Mouse (Mus musculus) hindbrain, postnatal 0 days (tissue): ENCODE results near the gene Slc38a4. TPM values are rescaled to one million over a fixed set of nuclear protein-coding genes. Genes with fewer than 3 reads are reported as not detected.

ENCODE experiments used
- ATAC-seq: fragments of 200-750 bp; cut with Nextera tagmentation; 2 replicates; pipeline ENCODE4 v1.8.0; 2017; ENCODE audit warnings: mild to moderate bottlenecking, moderate TSS enrichment, moderate library complexity
- DNase-seq: peaks from one replicate; pipeline ENCODE4 v3.0.0-alpha.2; 2015; ENCODE audit warnings: low spot score
- H3K27ac ChIP-seq: fragments of 300-500 bp; sonication (generic); 2 replicates; pipeline ENCODE4 v1.5.1; 2014; ENCODE audit warnings: mild to moderate bottlenecking
- H3K27me3 ChIP-seq: fragments of 300-500 bp; sonication (generic); 2 replicates; pipeline ENCODE4 v1.6.1; 2014; ENCODE audit warnings: low read length, mixed read lengths; ENCODE audit not compliant: insufficient read depth
- H3K36me3 ChIP-seq: fragments of 300-500 bp; sonication (generic); 2 replicates; pipeline ENCODE4 v1.6.1; 2014; ENCODE audit warnings: low read length, mixed read lengths; ENCODE audit not compliant: insufficient read depth
- H3K4me1 ChIP-seq: fragments of 300-500 bp; sonication (generic); 2 replicates; pipeline ENCODE4 v1.6.1; 2014; ENCODE audit warnings: antibody characterized with exemption, low read length, mixed read lengths; ENCODE audit not compliant: insufficient read depth
- H3K4me2 ChIP-seq: fragments of 300-500 bp; sonication (generic); 2 replicates; pipeline ENCODE4 v1.6.1; 2014; ENCODE audit warnings: low read depth, mild to moderate bottlenecking, low read length, moderate library complexity, mixed read lengths
- H3K4me3 ChIP-seq: fragments of 300-500 bp; sonication (generic); 2 replicates; pipeline ENCODE4 v1.5.1; 2014; ENCODE audit warnings: low read length
- H3K9ac ChIP-seq: fragments of 300-500 bp; sonication (generic); replicated peaks from 2 replicates; pipeline ENCODE4 v1.6.1; 2014; ENCODE audit warnings: mild to moderate bottlenecking, low read length, moderate library complexity, mixed read lengths
- H3K9me3 ChIP-seq: fragments of 300-500 bp; sonication (generic); 2 replicates; pipeline ENCODE4 v1.6.1; 2016; ENCODE audit warnings: low read length, mixed read lengths
- CTCF ChIP-seq: IDR thresholded peaks from 2 replicates; pipeline ENCODE4 v1.5.1; 2016; ENCODE audit warnings: antibody characterized with exemption, control low read depth, low read depth
- WGBS: fragments of 180-500 bp; shearing (Covaris S2); extraction: QIAGEN DNeasy Blood & Tissue Kit; methylation state at CpG from one replicate; pipeline ENCODE4 v1.1.7; 2014; 5-methylcytosine and 5-hydroxymethylcytosine counted together
- polyA plus RNA-seq: library from polyadenylated mRNA; unstranded; fragments of >200 nt; fragmentation: Nextera tagmentation; extraction: Ambion mirVana; gene quantifications from 2 replicates; pipeline ENCODE4 v1.2.1, GENCODE M21; 2015
- total RNA-seq: library from RNA; depleted of rRNA; stranded (reverse); fragments of >200 nt; gene quantifications from 2 replicates; pipeline ENCODE4 v1.2.3, GENCODE M21; 2014

Gene Slc38a4
- total and polyA plus RNA-seq, 2 experiments from 2014 or later = 3.1 to 3.5 TPM

DNA sequence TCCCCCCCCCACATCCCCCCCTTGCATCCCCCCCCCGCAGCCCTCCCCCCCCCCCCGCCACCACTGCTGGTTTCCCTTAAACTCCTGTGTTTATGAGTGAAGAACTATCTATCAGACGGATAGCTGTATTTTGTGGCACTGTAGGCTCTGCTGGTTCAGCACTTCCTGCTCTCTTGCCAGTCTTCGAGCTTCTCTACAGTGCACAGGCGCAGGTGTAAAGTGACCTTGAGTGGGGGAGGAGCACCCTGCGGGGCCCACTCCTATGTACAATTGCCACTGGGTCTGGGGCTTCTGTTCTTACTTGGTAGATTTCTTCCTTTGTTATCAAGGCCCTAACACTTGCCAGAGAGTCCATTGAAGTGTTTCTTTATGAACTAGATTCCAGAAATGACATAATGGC lies 33.0 kb downstream of the Slc38a4 start:
- WGBS = 87% methylated on average over 4 of the region's 6 CpGs
- DNase-seq (no peak), ATAC-seq (no peak)
- TF ChIP-seq CTCF = no peak
- H3K4me3 ChIP-seq = no peak overlapping the region
- H3K9me3 ChIP-seq = no peaks in the 10 kb centered on the region
- no peaks in the 10 kb centered on the region for H3K36me3 ChIP-seq
- H3K27me3 ChIP-seq = no peaks in the 10 kb centered on the region
- H3K9ac ChIP-seq = no peak overlapping the region
- no peak overlapping the region for H3K27ac ChIP-seq
- no peaks in the 10 kb centered on the region for H3K4me1 ChIP-seq
- H3K4me2 ChIP-seq = no peak overlapping the region

DNA sequence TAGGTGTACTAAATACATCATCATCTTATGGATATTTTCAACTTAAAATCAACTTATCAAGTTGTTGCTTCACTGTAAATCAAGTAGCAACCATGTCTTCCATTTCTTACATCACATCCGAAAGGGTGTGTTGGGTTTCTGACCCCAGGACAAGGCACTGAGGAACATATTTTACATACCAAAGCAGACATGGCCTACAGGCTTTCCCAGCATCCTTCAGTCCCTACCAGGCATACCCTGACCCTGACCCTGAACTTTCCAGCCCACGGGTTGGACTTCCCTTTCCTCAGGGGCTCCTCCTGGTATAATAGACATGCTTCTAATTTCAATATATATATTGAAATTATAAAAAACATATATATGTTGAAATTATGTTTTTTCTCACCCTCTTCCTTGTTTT lies 33.5 kb downstream of the Slc38a4 start:
- no peak overlapping the region for H3K4me3 ChIP-seq
- no peak overlapping the region for H3K27ac ChIP-seq
- WGBS = 92% methylated on average over 2 of the region's 2 CpGs
- H3K27me3 ChIP-seq = no peaks in the 10 kb centered on the region
- no peak overlapping the region for H3K4me2 ChIP-seq
- ATAC-seq (no peak), DNase-seq (no peak)
- no peak for TF ChIP-seq CTCF
- no peak overlapping the region for H3K9ac ChIP-seq
- no peaks in the 10 kb centered on the region for H3K36me3 ChIP-seq
- no peaks in the 10 kb centered on the region for H3K4me1 ChIP-seq
- H3K9me3 ChIP-seq = no peaks in the 10 kb centered on the region

- no peaks in the 10 kb centered on the region for H3K27me3 ChIP-seq
- H3K36me3 ChIP-seq = no peaks in the 10 kb centered on the region
- H3K27ac ChIP-seq = no peak overlapping the region
- no peaks in the 10 kb centered on the region for H3K9me3 ChIP-seq
- H3K4me3 ChIP-seq = no peak overlapping the region
- 65% methylated on average over 6 of the region's 6 CpGs for WGBS
- no peak for TF ChIP-seq CTCF
- no peak overlapping the region for H3K4me2 ChIP-seq
- no peak for DNase-seq
- no peak for ATAC-seq
- no peak overlapping the region for H3K9ac ChIP-seq
- H3K4me1 ChIP-seq = no peaks in the 10 kb centered on the region
Measured at GRCm38 (mm10) chr15:97020221-97020620, 35.5 kb downstream of the Slc38a4 start.

- TF ChIP-seq CTCF = no peak
- Histone ChIP-seq H3K4me1 (no peaks in the 10 kb centered on the region), H3K4me2 (no peak overlapping the region), H3K4me3 (no peak overlapping the region), H3K9me3 (no peaks in the 10 kb centered on the region), H3K9ac (no peak overlapping the region), H3K27ac (no peak overlapping the region), H3K36me3 (no peaks in the 10 kb centered on the region), H3K27me3 (no peaks in the 10 kb centered on the region)
- ATAC-seq (no peak), DNase-seq (no peak)
- WGBS = 87% methylated on average over 11 of the region's 11 CpGs
Measured at GRCm38 (mm10) chr15:97019323-97019722, 36.4 kb downstream of the Slc38a4 start.

DNA sequence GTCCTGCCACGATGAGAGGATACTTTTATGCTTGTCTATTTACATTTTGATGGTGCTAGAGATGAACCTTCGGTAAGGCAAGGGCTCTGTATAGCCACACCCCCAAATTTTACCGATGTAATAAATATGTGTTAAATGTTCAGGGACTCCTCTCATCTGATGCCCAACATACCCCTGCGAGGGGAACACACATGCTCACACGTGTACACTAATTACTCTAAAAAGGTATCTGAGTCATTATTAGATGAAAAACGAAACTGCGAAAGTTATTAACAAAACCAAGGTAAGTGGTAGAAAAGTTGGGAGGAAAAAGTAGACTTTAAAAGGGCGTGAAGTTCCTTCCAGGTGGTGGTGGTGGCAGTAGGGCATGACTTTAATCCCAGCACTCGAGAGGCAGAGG lies 38.6 kb downstream of the Slc38a4 start:
- Histone ChIP-seq H3K4me2 (no peak overlapping the region), H3K27me3 (no peaks in the 10 kb centered on the region), H3K27ac (no peak overlapping the region), H3K9me3 (no peaks in the 10 kb centered on the region), H3K4me1 (no peaks in the 10 kb centered on the region), H3K4me3 (no peak overlapping the region), H3K9ac (no peak overlapping the region), H3K36me3 (no peaks in the 10 kb centered on the region)
- ATAC-seq = no peak
- WGBS = 94% methylated on average over 9 of the region's 9 CpGs
- no peak for DNase-seq
- TF ChIP-seq CTCF = no peak

DNA sequence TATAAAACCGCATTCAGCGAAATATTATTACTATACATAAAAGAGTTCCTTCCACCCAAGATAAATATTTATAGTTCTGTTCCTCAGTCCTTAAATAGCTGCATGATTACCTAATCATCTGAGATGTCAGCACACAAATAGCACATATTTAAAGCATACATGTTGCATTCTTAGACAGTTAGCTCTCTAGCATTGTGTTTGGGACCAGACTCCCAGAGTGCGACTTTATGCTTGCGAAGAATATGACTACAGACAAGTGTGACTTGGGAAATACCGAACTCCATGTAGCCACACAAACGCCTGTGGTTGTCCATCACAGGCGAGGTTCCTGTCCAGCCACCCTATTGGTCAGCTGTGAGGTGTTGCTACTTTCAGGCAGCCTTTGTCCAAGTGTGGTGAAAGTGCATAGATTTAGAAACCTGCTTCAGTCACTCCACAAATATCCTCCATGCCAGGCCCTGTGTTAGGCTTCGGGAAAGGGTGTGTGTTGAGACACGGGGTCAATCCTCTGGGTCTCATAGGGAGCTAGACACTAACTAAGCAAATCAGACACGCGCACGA lies 40.6 kb downstream of the Slc38a4 start:
- H3K27me3 ChIP-seq = no peaks in the 10 kb centered on the region
- H3K4me2 ChIP-seq = no peak overlapping the region
- no peak overlapping the region for H3K27ac ChIP-seq
- TF ChIP-seq CTCF = no peak
- no peak overlapping the region for H3K9ac ChIP-seq
- 87% methylated on average over 12 of the region's 12 CpGs for WGBS
- ATAC-seq (no peak), DNase-seq (no peak)
- no peak overlapping the region for H3K4me3 ChIP-seq
- H3K4me1 ChIP-seq = no peaks in the 10 kb centered on the region
- H3K36me3 ChIP-seq = no peaks in the 10 kb centered on the region
- no peaks in the 10 kb centered on the region for H3K9me3 ChIP-seq

DNA sequence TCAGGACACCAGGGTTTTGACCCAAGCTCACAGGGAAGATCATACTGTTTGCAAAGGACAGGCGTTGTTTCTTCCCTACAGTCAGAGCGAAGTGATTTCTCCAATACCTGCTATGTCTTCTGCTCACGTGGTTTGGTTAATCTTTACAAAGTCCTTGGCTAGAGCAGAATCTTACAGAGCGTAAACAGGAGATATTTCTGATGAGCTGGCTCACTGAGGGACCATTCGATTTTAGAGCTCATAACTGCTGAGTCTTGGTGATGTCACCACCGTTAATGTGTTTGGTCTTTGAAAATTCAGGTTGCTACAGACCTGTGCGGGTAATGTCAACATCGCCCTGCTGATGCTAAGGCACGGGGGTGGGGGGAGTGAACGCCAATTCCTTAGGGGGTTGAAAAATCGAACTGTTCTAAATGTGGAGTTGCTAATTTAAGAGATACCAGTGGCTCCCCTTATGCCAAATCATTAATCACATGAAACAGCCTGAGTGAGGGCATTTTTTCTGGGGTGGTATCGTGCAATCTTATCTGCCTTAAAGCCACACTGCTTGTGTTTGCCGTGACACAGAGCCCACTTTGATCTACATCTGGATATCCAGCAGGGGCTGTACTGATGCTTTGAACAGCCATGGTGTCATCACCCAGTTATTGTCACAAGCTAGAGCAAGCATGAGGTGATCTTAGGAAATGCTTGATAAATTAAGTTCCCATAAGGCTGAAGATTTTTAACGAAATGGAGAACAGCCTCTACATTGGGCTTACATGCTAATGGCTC lies 44.0 kb downstream of the Slc38a4 start:
- no peak for ATAC-seq
- Histone ChIP-seq H3K36me3 (no peaks in the 10 kb centered on the region), H3K9ac (no peak overlapping the region), H3K4me3 (no peak overlapping the region), H3K4me2 (no peak overlapping the region), H3K27me3 (no peaks in the 10 kb centered on the region), H3K27ac (no peak overlapping the region), H3K9me3 (no peaks in the 10 kb centered on the region), H3K4me1 (no peaks in the 10 kb centered on the region)
- no peak for DNase-seq
- TF ChIP-seq CTCF = no peak
- WGBS = 87% methylated on average over 14 of the region's 14 CpGs
